Mouse (Mus musculus) kidney, embryonic 15.5 days (tissue): ENCODE measurements around the gene Slc12a4. TPM values are rescaled to one million over a fixed set of nuclear protein-coding genes. Genes with fewer than 3 reads are reported as not detected.

Source experiments
- ATAC-seq: fragments of 200-750 bp; cut with Nextera tagmentation; replicated peaks from 2 replicates; pipeline ENCODE4 v1.8.0; 2017; ENCODE audit warnings: moderate TSS enrichment; ENCODE audit not compliant: low FRiP score
- H3K27ac ChIP-seq: fragments of 300-500 bp; sonication (generic); 2 replicates; pipeline ENCODE4 v1.5.1; 2015; ENCODE audit warnings: mild to moderate bottlenecking, inconsistent platforms
- H3K27me3 ChIP-seq: fragments of 300-500 bp; sonication (generic); 2 replicates; pipeline ENCODE4 v1.6.1; 2015; ENCODE audit warnings: inconsistent platforms
- H3K36me3 ChIP-seq: fragments of 300-500 bp; sonication (generic); 2 replicates; pipeline ENCODE4 v1.6.1; 2015; ENCODE audit warnings: inconsistent platforms
- H3K4me1 ChIP-seq: fragments of 300-500 bp; sonication (generic); 2 replicates; pipeline ENCODE4 v1.6.1; 2015; ENCODE audit warnings: inconsistent platforms
- H3K4me2 ChIP-seq: fragments of 300-500 bp; sonication (generic); 2 replicates; pipeline ENCODE4 v1.6.1; 2015; ENCODE audit warnings: moderate library complexity, mild to moderate bottlenecking, inconsistent platforms
- H3K4me3 ChIP-seq: fragments of 300-500 bp; sonication (generic); replicated peaks from 2 replicates; pipeline ENCODE4 v1.5.1; 2015; ENCODE audit warnings: mild to moderate bottlenecking, inconsistent platforms
- H3K9ac ChIP-seq: fragments of 300-500 bp; sonication (generic); 2 replicates; pipeline ENCODE4 v1.6.1; 2015; ENCODE audit warnings: mild to moderate bottlenecking, inconsistent platforms
- H3K9me3 ChIP-seq: fragments of 300-500 bp; sonication (generic); replicated peaks from 2 replicates; pipeline ENCODE4 v1.6.1; 2016; ENCODE audit warnings: inconsistent platforms
- WGBS: fragments of 180-500 bp; shearing (Covaris S2); methylation state at CpG from one replicate; pipeline ENCODE4 v1.1.7; 2015; ENCODE audit warnings: mixed read lengths; 5-methylcytosine and 5-hydroxymethylcytosine counted together
- polyA plus RNA-seq: library from polyadenylated mRNA; unstranded; fragments of >200 nt; fragmentation: Nextera tagmentation; extraction: Ambion mirVana; gene quantifications from 2 replicates; pipeline ENCODE4 v1.2.1, GENCODE M21; 2015

Slc12a4 gene
- polyA plus RNA-seq, 1 experiment from 2014 or later: 33.9 TPM

GRCm38 (mm10) chr8:105965266-105965904, 512 bp downstream of the Slc12a4 start:
- H3K4me1 ChIP-seq: peaks cover 34% of the 10 kb centered on the region
- H3K4me3 ChIP-seq: peak overlapping the region; percentile 89
- H3K9me3 ChIP-seq: no peaks in the 10 kb centered on the region
- H3K27me3 ChIP-seq: no peaks in the 10 kb centered on the region
- ATAC-seq: peak; percentile 71
- peak overlapping the region; percentile 93 for H3K27ac ChIP-seq
- H3K9ac ChIP-seq: peak overlapping the region; percentile 82
- H3K4me2 ChIP-seq: peak overlapping the region; percentile 84
- H3K36me3 ChIP-seq: no peaks in the 10 kb centered on the region
- WGBS: under 1% methylated on average over 40 of the region's 40 CpGs

GRCm38 (mm10) chr8:105964506-105965265, 1.2 kb downstream of the Slc12a4 start:
- H3K4me3 ChIP-seq: peak overlapping the region; percentile 89
- peak overlapping the region; percentile 93 for H3K27ac ChIP-seq
- no peaks in the 10 kb centered on the region for H3K27me3 ChIP-seq
- WGBS: 56% methylated on average over 12 of the region's 12 CpGs
- H3K9ac ChIP-seq: peak overlapping the region; percentile 82
- H3K9me3 ChIP-seq: no peaks in the 10 kb centered on the region
- ATAC-seq: no peak
- peak overlapping the region; percentile 84 for H3K4me2 ChIP-seq
- H3K36me3 ChIP-seq: 0 out of 2 replicates have a peak, but pooled peaks cover 5% of the 10 kb centered on the region
- peaks cover 34% of the 10 kb centered on the region for H3K4me1 ChIP-seq

- Histone ChIP-seq H3K4me3 (no peak overlapping the region), H3K4me1 (peaks cover 26% of the 10 kb centered on the region), H3K27ac (no peak overlapping the region), H3K27me3 (no peaks in the 10 kb centered on the region), H3K36me3 (peaks cover 26% of the 10 kb centered on the region), H3K4me2 (no peak overlapping the region), H3K9me3 (no peaks in the 10 kb centered on the region), H3K9ac (no peak overlapping the region)
- 90% methylated on average over 10 of the region's 10 CpGs for WGBS
- no peak for ATAC-seq
Measured at GRCm38 (mm10) chr8:105961536-105961935, 4.4 kb downstream of the Slc12a4 start.

GRCm38 (mm10) chr8:105961101-105961500, 4.8 kb downstream of the Slc12a4 start:
- no peaks in the 10 kb centered on the region for H3K27me3 ChIP-seq
- H3K9ac ChIP-seq: no peak overlapping the region
- no peak for ATAC-seq
- no peak overlapping the region for H3K4me2 ChIP-seq
- H3K9me3 ChIP-seq: no peaks in the 10 kb centered on the region
- 79% methylated on average over 14 of the region's 14 CpGs for WGBS
- H3K4me1 ChIP-seq: peaks cover 22% of the 10 kb centered on the region
- peaks cover 30% of the 10 kb centered on the region for H3K36me3 ChIP-seq
- H3K4me3 ChIP-seq: no peak overlapping the region
- H3K27ac ChIP-seq: no peak overlapping the region

GRCm38 (mm10) chr8:105959350-105959749, 6.5 kb downstream of the Slc12a4 start:
- 83% methylated on average over 7 of the region's 7 CpGs for WGBS

GRCm38 (mm10) chr8:105957813-105958212, 8.1 kb downstream of the Slc12a4 start:
- peaks cover 61% of the 10 kb centered on the region for H3K36me3 ChIP-seq

More at GRCm38 (mm10) chr8:105959350-105959749, 6.5 kb downstream of the Slc12a4 start:
- Histone ChIP-seq H3K4me2 (no peak overlapping the region), H3K9ac (no peak overlapping the region), H3K9me3 (no peaks in the 10 kb centered on the region), H3K36me3 (peaks cover 46% of the 10 kb centered on the region), H3K4me1 (peaks cover 9% of the 10 kb centered on the region), H3K27ac (no peak overlapping the region), H3K27me3 (no peaks in the 10 kb centered on the region), H3K4me3 (no peak overlapping the region)
- no peak for ATAC-seq

GRCm38 (mm10) chr8:105956556-105956955, 9.3 kb downstream of the Slc12a4 start:
- no peak for ATAC-seq
- WGBS: 86% methylated on average over 4 of the region's 4 CpGs
- H3K36me3 ChIP-seq: peaks cover 72% of the 10 kb centered on the region

More at GRCm38 (mm10) chr8:105957813-105958212, 8.1 kb downstream of the Slc12a4 start:
- no peak overlapping the region for H3K4me3 ChIP-seq
- no peak overlapping the region for H3K4me2 ChIP-seq
- WGBS: 56% methylated on average over 3 of the region's 4 CpGs
- H3K27ac ChIP-seq: no peak overlapping the region
- H3K9me3 ChIP-seq: no peaks in the 10 kb centered on the region
- ATAC-seq: no peak
- H3K27me3 ChIP-seq: no peaks in the 10 kb centered on the region
- no peak overlapping the region for H3K9ac ChIP-seq
- 0 out of 2 replicates have a peak, but pooled peaks cover 4% of the 10 kb centered on the region for H3K4me1 ChIP-seq

GRCm38 (mm10) chr8:105951057-105951659, 14.7 kb downstream of the Slc12a4 start:
- no peak overlapping the region for H3K9ac ChIP-seq
- WGBS: 44% methylated on average over 7 of the region's 7 CpGs
- peak; percentile 79 for ATAC-seq
- H3K27me3 ChIP-seq: no peaks in the 10 kb centered on the region
- no peak overlapping the region for H3K4me2 ChIP-seq
- no peak overlapping the region for H3K4me3 ChIP-seq
- peak overlapping the region; percentile 61 for H3K27ac ChIP-seq
- H3K36me3 ChIP-seq: peaks cover 90% of the 10 kb centered on the region
- peaks cover 25% of the 10 kb centered on the region for H3K4me1 ChIP-seq
- H3K9me3 ChIP-seq: no peaks in the 10 kb centered on the region

More at GRCm38 (mm10) chr8:105956556-105956955, 9.3 kb downstream of the Slc12a4 start:
- no peak overlapping the region for H3K9ac ChIP-seq
- no peaks in the 10 kb centered on the region for H3K9me3 ChIP-seq
- H3K27me3 ChIP-seq: no peaks in the 10 kb centered on the region
- no peak overlapping the region for H3K27ac ChIP-seq
- H3K4me3 ChIP-seq: no peak overlapping the region
- H3K4me2 ChIP-seq: no peak overlapping the region
- H3K4me1 ChIP-seq: peaks cover 4% of the 10 kb centered on the region

GRCm38 (mm10) chr8:105949350-105949749, 16.5 kb downstream of the Slc12a4 start:
- H3K27ac ChIP-seq: no peak overlapping the region
- H3K4me2 ChIP-seq: no peak overlapping the region
- 72% methylated on average over 10 of the region's 10 CpGs for WGBS
- no peak for ATAC-seq
- H3K4me3 ChIP-seq: no peak overlapping the region
- H3K9me3 ChIP-seq: no peaks in the 10 kb centered on the region
- H3K9ac ChIP-seq: no peak overlapping the region
- H3K4me1 ChIP-seq: peaks cover 25% of the 10 kb centered on the region
- peaks cover 91% of the 10 kb centered on the region for H3K36me3 ChIP-seq
- no peaks in the 10 kb centered on the region for H3K27me3 ChIP-seq

- peaks cover 4% of the 10 kb centered on the region for H3K4me1 ChIP-seq
- H3K36me3 ChIP-seq: peaks cover 64% of the 10 kb centered on the region
- H3K27ac ChIP-seq: no peak within 1 kb of the TSS
- H3K4me2 ChIP-seq: no peak within 1 kb of the TSS
- H3K27me3 ChIP-seq: no peaks in the 10 kb centered on the region
- 0 out of 2 replicates have a peak, but pooled peaks have one; percentile 20 for ATAC-seq
- no peak within 1 kb of the TSS for H3K9ac ChIP-seq
- no peak within 1 kb of the TSS for H3K4me3 ChIP-seq
- no peaks in the 10 kb centered on the region for H3K9me3 ChIP-seq
- WGBS: 88% methylated on average over 8 of the region's 8 CpGs
Measured at GRCm38 (mm10) chr8:105943321-105943739, 22.6 kb downstream of the Slc12a4 start, which contains the start of gene Lcat. Lcat (minus strand) TSS chr8:105943382.

- 89% methylated on average over 5 of the region's 5 CpGs for WGBS
- Histone ChIP-seq H3K27me3 (no peaks in the 10 kb centered on the region), H3K9ac (no peak overlapping the region), H3K9me3 (no peaks in the 10 kb centered on the region), H3K4me2 (no peak overlapping the region), H3K4me1 (peaks cover 10% of the 10 kb centered on the region), H3K4me3 (no peak overlapping the region), H3K27ac (no peak overlapping the region), H3K36me3 (peaks cover 56% of the 10 kb centered on the region)
- no peak for ATAC-seq
Measured at GRCm38 (mm10) chr8:105942542-105942941, 23.4 kb downstream of the Slc12a4 start.

GRCm38 (mm10) chr8:105942026-105942425, 23.9 kb downstream of the Slc12a4 start:
- Histone ChIP-seq H3K27me3 (no peaks in the 10 kb centered on the region), H3K27ac (no peak overlapping the region), H3K9ac (no peak overlapping the region), H3K4me2 (no peak overlapping the region), H3K36me3 (peaks cover 51% of the 10 kb centered on the region), H3K4me1 (peaks cover 10% of the 10 kb centered on the region), H3K9me3 (no peaks in the 10 kb centered on the region), H3K4me3 (no peak overlapping the region)
- WGBS: 95% methylated on average over 11 of the region's 11 CpGs
- no peak for ATAC-seq
